Mouse (Mus musculus): Measurements from ENCODE around the gene Mknk2.
A peak's percentile ranks its signal among the peaks of the same experiment; 100 is the strongest.

Gene Mknk2

DNA sequence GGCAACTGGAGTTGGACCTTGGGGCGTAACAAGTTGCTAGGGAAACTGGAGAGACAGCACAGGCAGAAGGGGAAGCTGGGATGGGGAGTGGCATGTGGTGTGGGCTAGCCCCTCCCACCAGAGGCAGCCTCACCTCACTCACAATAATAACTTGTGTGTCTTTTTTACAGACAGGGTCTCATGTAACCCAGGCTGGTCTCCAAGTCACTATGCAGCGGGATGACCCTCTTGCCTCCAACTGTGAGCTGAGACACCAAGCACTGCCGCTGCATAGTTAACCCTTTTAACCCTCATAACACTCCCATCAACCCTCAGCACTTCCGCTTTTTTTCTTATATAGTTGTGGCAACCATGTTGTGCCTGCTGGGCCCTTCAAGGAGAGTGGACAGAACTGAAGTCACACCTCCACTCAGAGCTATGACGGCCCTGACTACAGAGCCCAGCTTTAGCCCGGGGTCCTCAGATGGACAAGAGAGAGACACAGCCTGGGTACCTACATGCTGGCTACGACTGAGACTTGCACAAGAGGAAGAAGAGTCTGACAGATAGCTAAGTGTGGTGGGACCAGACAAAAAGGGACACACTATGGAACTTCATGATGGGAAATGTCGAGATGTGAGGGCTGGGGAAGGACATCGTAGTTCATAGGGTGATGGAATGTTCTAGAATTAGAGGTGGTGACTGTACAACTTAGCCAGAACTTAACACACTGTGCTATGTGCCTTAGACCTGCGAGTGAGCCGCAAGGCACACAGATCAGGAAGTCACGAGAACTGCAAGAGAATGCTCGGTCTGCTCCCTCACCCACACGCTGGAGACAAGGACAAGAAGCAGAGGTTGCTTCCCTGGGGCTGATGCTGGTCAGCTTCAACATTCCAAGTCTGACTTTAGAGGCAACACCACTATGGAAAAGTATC, 14.6 kb upstream of the Mknk2 start:
- peak; percentile 22 for DNase-seq (ENCODE audit: low read depth, low spot score)

- peak; percentile 66 for DNase-seq (ENCODE audit: low read depth, low spot score)
Observed at GRCm38 (mm10) chr10:80687850-80688249, 9.9 kb upstream of the Mknk2 start.

- no peak for DNase-seq (ENCODE audit: low read depth, low spot score)
Observed at GRCm38 (mm10) chr10:80686617-80687016, 8.7 kb upstream of the Mknk2 start.

DNA sequence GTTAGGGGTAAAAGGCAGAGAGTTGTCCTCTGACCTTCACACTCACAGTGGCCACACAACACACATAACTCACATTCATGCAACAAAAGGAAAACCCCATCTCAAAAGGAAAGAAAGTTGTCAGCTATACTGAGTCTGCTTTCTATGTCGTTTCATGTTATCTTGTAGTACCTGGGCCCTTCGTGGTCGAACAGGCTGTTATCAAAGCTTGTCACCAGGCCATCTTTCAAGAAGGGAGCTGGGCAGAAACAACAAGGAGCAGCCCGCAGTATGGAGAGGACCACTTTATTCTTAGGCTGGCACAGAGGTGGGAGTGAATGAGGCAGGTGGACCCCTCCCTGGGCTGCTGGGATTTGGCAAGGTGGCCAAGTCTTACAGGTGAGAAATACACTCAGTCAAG, 7.1 kb upstream of the Mknk2 start:
- DNase-seq (ENCODE audit: low read depth, low spot score): no peak

GRCm38 (mm10) chr10:80684214-80684613, 6.3 kb upstream of the Mknk2 start:
- peak; percentile 80 for DNase-seq (ENCODE audit: low read depth, low spot score)

- DNase-seq (ENCODE audit: low read depth, low spot score): no peak
Observed at GRCm38 (mm10) chr10:80683647-80684046, 5.7 kb upstream of the Mknk2 start.

DNA sequence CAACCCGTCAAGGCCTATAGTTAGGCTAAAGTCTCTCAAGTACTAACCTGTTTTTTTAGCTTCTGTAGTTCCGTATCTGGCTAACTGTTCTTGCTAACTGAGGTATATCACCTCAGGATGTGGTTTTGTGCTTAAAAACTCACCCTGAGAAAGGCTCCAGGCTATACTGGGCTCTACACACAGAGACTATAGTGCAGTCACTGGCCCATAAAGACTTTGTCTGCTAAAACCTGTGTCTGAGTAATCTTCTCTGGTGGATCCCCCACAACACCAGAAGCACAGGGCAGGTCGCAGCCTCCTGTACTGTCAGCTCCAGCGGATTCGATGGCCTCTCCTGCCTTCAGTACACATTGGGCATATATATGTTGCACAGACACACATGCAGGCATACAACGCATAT, 4.1 kb upstream of the Mknk2 start:
- DNase-seq (ENCODE audit: low read depth, low spot score): peak; percentile 77

DNA sequence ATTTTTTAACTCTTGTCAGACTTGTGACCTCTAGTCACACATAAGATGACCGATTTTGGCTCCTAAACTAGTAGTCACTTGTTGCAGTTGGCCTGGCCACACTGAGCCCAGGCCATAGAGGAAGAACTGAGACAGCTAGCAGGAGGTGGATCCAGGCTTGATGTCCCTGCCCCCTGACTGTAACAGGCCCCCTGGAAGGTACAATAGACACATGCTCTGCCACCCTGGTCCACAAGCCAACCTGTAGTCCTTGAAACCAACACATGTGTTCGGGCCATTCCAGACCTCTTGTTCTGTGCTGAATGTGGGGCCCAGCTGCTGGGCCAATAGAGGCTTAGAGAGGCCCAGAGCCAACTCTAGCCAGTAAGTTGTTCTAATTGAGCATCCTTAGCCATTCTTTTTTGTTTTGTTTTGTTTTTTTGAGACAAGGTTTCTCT, 2.4 kb upstream of the Mknk2 start:
- DNase-seq (ENCODE audit: low read depth, low spot score): peak; percentile 48

DNA sequence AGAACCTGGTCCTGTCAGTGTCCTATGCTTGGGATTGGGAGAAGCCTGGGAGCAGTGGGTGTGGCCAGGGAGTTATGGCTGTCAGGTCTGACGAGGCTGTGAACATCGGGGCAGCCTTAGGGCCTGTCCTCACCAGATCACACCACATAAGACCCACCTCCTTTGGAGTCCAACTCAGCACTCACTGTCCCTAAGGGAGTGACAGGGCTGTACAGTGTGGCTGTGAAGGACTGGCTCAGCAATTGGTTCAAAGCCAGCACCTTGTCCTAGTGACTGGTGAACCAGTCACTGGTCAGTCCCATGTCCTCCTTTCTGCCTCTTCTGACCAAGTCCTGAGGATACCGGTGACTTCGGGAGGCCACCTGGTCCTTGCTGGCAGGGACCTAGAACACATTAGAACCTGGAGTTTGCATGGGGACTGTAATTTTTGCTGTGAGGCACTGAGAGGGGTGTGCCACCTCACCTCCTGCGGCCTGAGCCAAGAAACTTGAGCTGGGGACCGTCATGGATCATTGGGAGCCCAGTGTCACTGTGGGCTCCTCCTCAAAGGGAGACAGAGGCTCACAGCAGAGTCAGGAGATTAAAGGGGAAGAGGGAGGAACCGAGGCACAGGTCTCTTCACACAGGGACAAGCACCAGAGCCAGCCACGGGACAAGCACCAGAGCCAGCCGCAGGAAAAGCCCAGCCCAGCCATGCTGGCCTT, 1.8 kb upstream of the Mknk2 start:
- peak; percentile 21 for DNase-seq (ENCODE audit: low read depth, low spot score)

- DNase-seq (ENCODE audit: low read depth, low spot score): peak; percentile 87
Observed at GRCm38 (mm10) chr10:80678601-80679377, 877 bp upstream of the Mknk2 start.

DNA sequence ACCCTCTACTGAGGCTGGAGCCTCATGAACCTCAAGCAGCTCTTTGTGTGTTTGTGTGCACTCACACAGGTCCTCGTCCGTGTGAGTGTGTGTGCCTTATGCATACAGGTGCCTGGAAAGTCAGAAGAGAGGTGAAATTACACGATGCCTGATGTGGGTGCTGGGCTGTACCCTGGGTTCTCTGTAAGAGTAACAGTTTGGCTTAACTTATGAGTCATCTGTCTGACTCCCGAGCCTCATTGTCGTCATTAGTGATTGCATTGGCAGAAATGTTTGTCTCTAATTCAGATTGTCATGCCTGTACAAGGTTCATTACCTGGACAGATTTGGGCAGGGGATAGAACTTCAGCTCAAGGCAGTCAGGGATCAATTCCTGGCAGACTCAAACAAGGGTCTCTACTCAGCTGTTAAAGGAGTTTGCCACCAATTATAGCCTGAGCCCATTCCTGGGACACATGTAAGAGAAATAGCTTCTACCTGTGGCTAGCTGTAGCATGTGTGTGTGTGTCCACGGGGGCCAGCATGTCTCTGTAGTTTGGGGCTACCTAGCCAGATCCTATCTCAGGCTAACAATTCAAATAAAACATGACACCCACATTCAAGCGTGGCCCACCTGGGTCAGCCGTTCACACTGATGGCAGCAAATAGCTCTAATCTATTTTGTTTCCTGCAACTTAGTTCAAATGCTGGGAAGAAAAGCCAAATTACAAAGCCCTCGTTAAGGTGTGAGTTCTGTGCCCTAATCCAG, 610 bp downstream of the Mknk2 start:
- DNase-seq (ENCODE audit: low read depth, low spot score): peak; percentile 78

DNA sequence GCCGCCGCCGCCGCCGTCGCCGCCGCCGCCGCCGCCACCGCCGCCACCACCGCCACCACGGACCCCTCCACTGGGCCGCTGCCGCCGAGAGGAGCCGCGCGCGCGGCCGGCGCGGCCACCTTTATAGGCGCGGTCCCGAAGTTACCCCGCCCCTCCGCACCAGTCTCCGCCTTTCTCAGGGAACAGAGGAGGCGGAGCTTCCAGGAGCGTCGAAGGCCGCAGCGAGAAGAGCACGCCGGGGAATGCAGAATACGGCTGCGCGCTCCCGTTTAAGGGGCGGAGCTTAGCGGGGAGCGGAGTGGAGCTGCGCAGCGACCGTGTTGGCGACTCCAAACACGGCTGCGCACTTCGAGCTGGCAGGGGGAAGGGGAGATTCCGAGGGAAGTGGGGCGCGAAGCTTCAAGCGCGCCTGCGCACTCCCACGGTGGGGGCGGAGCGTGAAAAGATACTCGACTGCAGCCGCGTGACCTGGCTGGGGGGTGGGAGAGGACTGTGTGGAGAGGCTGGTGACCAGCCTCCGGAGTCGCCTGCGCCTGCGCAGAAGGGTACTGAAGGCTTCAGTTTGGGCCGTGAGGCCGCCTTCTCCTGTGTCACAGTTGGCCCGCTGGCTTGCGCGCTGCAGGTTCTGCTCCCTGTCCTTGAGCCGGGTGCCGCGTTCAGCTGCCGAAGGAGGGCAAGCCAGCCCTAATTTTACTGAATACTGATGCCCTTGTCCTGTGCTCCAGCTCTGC, 1.5 kb downstream of the Mknk2 start:
- peak; percentile 100 for DNase-seq (ENCODE audit: low read depth, low spot score)

GRCm38 (mm10) chr10:80675405-80676197, 2.3 kb downstream of the Mknk2 start:
- DNase-seq (ENCODE audit: low read depth, low spot score): peak; percentile 52

DNA sequence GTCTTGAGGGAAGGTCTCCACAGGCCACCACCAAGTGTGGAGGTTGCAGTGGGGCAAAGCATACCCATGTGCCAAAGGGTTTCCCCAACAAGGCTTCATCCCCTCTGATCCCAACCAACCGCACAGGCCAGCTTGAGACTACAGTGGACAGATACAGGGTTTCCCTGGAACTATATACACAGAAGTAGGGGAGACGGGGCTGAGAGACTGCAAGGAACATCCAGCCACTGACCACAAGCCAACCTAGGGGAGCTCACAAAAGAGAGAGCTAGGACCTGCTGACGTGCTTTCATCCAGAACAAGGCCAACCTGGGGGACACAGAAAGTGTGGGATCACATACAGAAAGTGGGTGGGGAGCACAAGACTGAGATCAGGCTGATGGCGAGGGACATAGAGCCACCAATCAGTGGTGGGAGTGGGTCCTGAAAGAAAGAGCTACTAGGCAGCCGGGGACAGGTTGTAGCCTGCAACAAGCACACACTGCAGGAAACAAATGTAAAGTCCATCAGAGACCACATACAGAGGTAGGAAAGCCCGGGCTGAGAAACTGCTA, 3.0 kb downstream of the Mknk2 start:
- DNase-seq (ENCODE audit: low read depth, low spot score): no peak

- DNase-seq (ENCODE audit: low read depth, low spot score): no peak
Observed at GRCm38 (mm10) chr10:80674161-80674711, 3.7 kb downstream of the Mknk2 start.

- DNase-seq (ENCODE audit: low read depth, low spot score): no peak
Observed at GRCm38 (mm10) chr10:80673690-80674089, 4.2 kb downstream of the Mknk2 start.

GRCm38 (mm10) chr10:80671936-80672690, 5.8 kb downstream of the Mknk2 start:
- DNase-seq (ENCODE audit: low read depth, low spot score): no peak

- DNase-seq (ENCODE audit: low read depth, low spot score): no peak
Observed at GRCm38 (mm10) chr10:80671251-80671650, 6.7 kb downstream of the Mknk2 start.

Data from A20 (cell line).